Mouse (Mus musculus) hindlimb bud, embryonic 11.5 days (tissue): ENCODE results near the gene Uhrf1.
"Not testable (repeated sequence)": the region's sequence is repeated elsewhere in the genome, so short reads cannot be mapped to it uniquely, and the experiment has no call there.

Experiments used
- DNase-seq: peaks from one replicate; pipeline ENCODE4 v3.0.0-alpha.2; 2012; ENCODE audit warnings: low read depth, low spot score; ENCODE audit errors: extremely low spot score

Uhrf1 gene

DNA sequence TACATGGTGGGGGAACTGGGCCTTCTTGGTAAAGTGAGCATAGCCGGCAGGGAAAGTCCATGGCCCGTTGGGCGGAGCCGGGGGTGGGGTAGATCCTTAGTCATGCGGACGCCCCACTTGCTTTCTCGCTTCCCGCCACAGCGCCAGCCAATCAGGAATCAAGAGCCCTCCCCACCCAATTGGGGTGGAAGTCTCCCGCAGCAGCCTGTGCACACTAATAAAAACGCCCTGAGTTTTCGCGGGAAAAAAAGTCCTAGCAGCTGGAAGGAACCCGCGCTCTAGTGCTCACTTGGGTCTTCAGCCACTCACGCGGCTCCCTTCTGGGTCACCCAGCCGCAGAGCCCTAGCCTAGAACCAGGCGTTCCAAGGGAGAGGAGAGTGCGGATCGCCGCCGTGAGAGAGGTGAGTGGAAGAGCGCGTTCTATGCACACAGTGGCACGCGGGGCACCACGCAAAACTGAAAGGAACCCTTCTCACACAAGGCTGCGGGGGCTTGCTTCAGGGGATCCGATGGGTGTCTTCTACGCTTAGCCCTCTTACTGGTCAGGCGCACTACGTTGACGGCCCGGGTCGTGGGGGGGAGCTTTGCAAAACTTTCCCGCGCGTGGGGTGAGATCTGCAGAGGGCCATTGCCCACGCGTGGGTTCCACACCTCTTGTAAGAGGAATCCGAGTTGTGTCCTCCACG, at the start of gene Uhrf1:
Uhrf1 (plus strand) TSS at position 162 of the 687 bp plus-strand sequence.
- DNase-seq: peak; percentile 81

DNA sequence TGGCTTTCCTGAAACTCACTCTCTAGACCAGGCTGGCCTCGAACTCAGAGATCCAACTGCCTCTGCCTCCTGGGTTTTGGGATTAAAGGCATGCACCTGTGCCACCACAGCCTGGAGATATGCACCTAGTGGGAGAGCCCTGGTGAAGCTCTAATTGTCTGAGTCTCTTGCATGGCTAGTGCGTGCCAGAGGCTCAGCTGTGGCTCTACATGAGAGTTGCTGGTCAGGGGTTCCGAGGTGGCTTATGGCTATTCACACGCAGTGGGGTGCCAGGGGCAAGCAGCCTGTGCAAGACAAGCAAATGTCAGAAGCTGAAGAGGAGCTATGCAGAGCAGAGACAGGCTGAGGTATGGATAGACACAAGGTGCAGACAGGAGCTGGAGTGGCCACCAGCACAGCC, 48.4 kb upstream of the Uhrf1 start:
- DNase-seq: no peak

DNA sequence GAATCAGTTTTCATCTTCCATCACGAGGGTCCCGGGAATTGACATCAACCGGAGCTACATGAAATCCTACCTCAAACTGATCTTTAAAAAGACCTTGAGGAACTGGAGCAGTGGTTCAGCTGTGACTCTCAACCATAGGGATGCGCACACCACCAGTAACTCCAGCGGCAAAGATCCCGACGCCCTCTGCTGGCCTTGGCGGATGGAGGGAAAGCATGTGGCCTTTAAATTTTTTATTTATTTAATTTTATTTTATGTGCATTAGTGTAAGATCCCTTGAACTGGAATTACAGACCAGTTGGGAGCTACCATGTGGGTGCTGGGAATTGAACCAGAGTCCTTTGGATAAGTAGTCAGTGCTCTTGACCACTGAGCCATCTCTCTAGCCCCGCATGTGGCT, 47.7 kb upstream of the Uhrf1 start:
- no peak for DNase-seq

DNA sequence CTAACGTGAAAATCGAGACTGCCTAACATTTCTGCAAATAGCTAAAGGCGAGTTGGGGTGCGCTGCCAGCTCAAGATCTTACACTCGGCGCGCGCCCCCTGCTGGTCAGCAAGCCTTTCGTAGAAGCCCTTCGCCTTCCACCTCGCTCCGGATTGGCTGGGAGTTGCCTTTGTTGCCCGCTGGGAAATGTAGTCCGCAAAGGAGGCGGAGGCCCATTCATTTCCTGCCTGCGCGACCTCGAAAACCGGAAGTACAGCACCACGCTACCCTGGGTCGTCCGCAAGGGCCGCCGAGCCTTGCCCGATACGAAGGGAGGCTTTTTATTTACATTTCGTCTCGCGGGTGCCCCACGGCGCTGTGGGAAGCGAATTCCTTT, 47.3 kb upstream of the Uhrf1 start:
- DNase-seq: peak; percentile 92

DNA sequence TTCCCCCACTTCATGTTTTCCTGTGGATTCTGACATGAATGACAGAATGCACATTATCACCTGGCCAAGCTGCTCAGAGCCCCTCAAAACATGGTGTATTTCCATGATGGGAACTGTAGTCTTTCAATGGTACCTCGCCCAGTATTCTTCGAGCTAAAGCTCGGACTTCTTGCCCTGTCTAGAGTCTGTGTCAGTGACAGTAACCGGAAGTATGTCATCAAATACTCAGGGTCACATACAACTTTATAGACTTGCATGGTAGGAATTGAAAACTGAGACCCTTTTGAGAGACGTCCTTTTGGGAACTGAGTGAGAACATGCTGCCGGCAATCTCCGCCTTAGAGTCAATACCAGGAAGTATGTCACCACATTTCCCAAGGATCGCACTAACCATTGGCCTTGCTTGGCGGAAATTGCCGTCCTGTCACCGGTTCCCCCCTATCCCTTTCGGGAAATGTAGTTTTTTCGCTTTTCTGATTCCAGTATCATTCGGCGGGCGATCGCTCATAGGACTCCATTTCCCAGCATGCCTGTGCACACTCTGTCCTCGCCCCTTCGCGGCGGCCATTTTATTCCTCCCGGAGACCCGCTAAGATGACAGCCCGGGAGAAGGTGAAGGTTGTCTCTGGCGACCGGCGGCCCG, 46.8 kb upstream of the Uhrf1 start, which contains the start of gene Fem1a:
Fem1a (plus strand) TSS at position 572 of the 643 bp plus-strand sequence.
- DNase-seq: peak; percentile 98

DNA sequence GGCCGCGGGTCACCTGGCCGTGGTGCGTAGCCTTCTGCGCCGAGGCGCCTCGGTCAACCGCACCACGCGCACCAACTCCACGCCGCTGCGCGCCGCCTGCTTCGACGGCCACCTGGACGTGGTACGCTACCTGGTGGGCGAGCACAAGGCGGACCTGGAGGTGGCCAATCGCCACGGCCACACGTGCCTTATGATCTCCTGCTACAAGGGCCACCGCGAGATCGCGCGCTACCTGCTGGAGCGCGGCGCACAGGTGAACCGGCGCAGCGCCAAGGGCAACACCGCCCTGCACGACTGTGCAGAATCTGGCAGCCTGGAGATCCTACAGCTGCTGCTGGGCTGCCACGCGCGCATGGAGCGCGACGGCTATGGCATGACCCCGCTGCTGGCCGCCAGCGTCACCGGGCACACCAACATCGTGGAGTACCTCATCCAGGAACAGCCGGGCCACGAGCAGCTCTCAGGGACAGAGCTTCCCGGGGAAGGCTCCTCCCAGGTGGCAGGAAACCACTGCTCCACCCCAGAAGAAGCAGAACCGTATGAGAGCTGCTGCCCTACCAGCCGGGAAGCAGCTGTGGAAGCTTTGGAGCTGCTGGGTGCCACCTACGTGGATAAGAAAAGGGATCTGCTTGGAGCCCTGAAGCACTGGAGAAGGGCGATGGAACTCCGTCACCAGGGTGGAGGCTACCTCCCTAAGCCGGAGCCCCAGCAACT, 45.8 kb upstream of the Uhrf1 start:
- no peak for DNase-seq

DNA sequence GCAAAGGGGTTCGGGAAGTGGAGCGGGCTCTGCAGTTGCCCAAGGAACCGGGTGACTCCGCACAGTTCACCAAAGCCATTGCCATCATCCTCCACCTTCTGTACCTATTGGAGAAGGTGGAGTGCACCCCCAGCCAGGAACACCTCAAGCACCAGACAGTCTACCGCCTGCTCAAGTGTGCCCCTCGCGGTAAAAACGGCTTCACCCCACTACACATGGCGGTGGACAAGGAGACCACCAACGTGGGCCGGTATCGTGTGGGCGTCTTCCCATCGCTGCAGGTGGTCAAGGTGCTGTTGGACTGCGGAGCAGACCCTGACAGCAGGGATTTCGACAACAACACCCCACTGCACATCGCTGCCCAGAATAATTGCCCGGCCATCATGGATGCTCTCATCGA, 44.9 kb upstream of the Uhrf1 start:
- not testable (repeated sequence) for DNase-seq

DNA sequence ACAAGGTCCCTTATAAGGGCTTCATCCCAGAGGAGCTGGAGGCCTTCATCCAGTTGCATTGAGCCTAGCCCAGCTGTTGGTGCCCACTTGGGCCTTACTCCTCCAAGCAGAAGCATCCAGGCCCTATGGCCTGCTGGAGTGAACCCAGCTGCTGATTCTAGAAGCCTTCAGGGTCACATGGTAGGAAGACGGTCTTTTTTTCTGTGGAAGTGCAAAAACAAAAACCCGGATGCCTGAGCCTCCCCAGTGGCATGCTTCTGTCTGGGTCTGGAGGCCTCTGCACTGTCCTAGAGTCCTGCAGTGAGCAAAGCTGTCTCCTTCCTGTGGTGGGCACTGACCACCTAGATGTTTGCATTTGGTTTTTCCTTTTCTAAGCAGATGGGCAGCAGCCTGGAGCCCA, 44.3 kb upstream of the Uhrf1 start:
- not testable (repeated sequence) for DNase-seq

DNA sequence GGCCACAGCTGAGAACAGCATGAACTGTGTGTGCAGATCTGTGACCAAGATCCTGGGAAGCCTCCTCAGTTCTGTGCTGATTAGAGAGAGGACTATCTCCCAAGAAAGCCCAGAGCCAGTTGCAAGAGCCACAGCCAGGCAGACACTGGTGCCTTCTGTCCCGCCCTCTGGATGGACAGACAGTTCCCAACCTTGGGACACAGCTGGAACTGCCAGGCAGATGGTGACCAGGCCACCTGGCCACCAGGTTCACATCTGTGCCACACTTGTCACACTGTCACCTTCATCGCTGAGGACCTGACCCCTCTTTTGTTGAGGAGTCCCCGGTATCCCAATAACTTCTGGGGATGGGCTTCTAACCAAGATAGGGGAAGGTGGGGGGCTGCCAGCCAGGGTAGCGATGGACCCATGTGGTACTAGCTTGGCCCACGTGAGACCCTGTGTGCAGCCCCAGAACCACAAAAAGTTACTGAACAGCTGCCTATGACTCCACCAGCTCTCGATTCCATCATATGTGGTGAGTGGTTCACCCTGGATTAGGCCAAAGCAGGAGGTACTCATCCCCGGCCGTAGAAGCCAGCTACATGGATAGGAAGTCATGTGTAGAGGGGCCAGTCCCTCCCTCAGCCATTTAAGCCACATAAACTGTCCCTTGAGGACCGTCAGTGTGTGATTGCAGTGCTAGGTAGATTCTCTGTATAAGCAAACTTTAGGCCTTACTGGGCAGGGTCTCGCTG, 43.7 kb upstream of the Uhrf1 start:
- DNase-seq: no peak

DNA sequence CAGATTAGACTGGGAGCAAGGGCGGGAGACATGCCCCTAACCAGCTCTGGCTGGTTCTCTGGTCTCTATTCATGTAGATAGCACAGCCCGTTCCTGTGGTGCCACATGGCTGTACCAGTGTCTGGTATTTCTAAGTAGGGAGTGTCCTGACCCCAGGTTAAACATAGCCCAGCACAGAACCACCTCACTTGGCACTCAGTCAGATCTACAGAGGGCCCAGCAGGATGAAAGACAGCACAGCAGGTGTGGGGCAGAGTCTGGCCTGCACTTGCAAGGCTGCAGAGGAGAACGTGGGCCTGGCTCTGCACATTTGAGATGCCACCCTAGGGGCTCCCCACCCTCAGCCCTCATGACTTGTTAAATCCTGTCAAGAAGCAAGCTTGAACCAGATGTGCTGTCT, 42.0 kb upstream of the Uhrf1 start:
- no peak for DNase-seq

DNA sequence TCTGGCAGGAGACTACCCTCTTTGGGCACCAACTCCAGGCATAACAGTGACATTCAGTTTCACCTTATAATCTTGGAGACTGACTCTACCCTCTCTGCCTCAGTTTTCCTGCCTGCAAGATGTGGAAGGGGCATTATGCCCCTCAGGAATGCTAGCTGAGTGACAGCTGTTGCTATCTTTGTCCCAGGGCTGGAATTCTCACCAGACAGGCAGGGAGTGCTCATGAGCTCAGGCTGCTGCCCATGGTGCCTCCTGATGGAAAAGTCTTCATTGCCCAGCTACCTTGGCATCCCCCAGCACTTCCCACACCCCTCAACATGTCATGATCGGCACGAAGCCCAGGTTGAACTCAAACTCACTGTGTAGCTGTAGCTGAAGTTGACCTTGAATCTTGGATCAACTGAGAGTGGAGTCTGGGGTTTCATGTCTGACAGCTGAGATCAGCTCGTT, 40.5 kb upstream of the Uhrf1 start:
- no peak for DNase-seq

DNA sequence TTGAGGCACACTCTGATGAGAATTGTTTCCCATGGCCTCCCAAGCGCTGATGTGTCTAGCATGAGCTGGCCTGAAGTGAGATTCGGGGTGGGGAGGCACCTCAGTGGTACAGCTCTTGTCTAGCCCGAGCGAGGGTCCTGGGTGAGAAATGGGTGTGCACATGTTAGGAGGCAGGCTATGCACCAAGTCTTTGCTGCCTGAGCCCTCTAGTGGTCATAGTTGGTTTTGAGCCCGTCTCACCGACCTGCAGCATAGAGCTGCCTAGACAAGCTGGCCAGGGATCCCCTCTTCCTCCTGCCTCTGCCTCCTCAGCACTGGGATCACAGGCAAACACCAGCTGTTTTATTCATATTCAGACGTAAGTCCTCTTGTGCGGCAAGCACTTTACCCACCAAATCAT, 39.1 kb upstream of the Uhrf1 start:
- DNase-seq: peak; percentile 62

DNA sequence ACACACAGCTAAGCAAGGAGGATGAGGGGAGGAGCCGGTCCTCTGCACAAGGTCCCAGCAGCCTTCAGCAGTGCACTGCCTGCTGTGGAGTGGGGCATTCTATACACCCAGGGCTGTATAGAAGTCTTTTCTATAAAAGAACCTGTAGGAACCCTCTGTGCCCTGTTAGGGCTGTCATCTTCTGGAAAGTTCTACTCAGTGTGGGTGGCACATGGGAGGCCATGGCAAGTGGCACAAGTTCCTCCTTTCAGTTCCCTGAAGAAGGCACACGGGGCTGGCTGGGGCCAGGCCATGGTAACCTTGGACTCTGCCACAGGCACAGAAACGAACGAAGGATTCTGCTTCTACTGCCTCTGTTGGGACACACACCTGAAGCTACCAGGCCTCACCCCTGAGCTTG, 38.1 kb upstream of the Uhrf1 start:
- DNase-seq: no peak

DNA sequence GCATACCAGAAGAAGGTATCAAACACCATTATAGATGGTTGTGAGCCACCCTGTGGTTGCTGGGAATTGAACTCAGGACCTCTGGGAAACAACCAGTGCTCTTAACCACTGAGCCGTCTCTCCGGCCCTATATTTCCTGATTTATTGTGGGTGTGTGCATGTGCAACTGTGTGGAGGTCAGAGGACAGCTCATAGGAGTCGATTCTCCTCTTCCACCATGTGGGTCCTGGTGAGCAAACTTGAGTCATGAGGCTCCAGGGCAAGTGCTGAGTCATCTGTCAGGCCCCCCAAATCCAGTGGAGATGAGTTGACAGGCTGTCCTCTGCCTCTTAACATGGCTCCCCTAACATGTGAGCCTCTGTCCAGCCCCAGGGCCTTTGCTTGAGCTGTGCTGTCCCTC, 37.3 kb upstream of the Uhrf1 start:
- DNase-seq: no peak

DNA sequence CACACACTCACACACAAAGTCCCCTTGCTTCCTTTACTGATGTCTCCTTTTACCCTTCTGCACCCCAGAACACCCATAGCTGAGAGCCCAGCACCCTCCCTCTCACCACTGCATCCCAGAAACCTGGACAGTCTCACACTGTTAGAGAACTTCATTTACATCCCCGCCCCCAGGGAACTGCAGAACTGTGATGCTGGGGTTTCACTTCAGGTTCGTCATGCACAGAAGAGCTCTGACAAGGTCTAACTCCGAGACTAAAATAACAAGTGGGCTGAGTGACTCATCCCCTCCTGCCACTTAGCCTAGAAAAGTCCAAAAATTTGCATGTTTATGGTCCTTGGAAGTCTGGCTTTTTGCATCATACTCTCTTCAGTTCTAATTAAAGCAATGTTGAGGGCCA, 36.9 kb upstream of the Uhrf1 start:
- DNase-seq: no peak

DNA sequence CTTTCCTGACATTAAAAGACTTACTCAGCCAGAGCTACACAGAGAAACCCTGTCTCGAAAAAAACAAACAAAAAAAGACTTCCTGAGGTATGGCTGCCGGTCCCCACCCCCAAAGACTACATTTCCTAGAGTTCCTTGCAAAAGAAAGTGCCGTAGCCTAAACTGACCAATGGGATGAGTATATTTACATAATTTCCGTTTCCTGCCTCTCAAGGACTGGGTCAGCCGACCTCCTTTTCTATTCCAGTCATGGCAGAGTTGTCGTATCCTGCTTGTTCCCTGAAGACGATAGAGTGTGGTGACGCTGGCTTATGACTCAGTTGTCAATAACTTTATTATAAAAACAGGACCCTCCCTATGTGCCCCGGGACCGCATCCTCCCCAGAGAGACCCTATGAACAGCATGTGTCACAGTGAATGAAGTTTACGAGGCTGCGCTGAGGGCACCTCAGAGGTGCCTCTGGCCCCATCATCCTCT, 33.9 kb upstream of the Uhrf1 start:
- no peak for DNase-seq

DNA sequence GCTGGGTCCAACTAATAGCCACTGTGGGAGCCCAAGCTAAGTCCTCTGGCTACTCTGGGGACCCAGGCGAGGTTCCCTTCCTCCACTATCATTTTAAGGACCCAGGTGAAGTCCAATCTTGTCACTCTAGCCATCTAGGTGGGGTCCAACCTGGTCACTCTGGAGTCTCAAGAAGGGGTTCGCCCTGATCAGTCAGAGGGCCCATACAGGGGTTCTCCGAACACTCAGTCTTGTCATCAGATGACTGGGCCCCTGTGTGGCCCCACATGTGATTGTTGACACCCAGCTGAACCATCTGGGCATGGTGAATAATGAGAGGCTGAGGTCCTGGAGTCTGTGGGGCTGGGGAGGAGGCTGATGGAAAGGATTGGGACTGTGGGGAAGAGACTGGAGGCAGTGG, 33.4 kb upstream of the Uhrf1 start:
- DNase-seq: no peak

DNA sequence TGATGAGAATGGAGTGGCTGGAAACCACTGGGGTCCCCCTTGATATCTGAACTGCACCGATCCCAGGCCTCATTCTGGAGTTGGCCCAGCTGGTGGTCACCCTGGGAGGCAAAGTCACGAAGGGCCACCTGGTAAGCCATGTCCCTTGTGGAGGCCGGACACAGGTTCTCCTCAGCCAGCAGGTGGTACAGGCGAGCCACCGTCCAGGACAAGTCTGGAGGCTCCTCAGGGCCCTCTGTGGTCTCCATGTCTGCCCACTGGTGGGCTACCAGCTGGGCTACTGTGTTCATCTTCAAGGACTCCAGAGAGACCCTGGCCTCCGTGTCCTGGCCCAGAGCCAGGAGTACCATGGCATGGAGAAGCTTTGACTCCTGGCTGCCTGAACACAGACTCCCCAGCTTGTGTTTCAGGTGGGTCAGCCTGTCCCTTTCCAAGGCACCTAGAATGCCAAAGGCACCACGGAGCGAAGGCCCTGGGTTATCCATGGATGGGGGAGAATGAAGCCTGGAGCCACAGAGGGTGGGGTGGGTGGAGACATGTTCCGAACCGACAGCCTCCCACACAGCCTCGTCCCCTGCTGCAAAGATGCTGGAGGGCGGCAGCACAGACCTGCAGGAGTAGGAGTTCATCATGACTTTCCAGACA, 31.4 kb upstream of the Uhrf1 start:
- no peak for DNase-seq

DNA sequence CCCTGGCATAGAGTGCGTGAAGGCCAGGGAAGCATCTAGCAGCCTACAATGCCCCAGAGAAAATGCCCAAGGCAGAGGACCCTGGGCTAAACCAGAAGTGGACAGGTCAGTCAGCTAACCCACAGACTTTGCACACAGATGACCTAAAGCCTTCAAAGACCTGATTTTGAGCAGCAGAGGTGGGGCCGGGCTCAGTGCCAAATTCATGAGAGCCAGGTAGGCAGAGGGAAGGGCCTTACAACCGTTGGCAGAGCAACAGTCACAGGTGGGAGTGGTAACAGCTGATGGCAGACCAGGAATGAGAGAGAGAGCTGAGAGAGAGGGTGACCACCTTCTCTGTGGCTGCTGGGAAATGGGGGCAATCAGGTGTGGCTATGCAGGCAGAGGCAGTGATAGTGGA, 30.5 kb upstream of the Uhrf1 start:
- no peak for DNase-seq

DNA sequence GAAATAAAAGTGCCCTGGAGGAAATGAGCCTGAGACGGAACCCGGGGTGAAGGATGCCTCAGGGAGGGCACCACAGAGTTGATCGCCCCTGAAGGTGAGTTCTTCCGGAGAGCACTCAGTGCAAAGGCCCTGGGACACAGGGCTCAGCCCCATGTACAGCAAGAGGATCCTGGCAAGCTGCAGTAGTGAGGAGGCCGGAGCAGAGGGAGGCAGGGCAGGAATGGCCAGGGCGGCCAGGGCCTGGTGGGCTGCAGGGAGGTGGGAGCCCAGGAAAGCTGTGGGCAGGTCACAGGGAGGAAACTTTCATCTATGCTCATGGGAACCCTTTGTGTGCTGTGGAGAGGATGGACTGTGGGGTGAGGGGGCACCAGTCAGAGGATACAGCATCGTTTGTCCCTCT, 29.6 kb upstream of the Uhrf1 start:
- DNase-seq: no peak

DNA sequence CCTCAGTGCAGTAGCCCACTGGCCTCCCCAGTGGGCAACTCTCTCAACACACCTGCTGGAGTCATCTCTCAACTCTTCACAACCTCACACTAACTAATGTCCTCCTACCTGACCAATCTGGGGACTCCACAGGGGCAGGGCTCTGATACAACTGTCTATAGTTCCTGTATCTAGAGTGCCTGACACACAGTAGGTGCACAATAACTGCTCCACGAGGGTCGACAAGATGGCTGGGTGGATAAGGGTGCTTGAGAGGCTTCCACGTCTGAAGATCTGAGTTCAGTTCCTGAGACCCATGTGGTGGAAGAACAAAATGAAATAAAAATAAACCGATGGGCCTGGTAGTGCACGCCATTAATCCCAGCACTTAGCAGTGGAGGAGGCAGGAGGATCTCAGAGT, 29.1 kb upstream of the Uhrf1 start:
- no peak for DNase-seq
